Mouse (Mus musculus) 3T3-L1 (cell line): ENCODE measurements around the gene Hdgfl1.

ENCODE experiments used
- DNase-seq: peaks from one replicate; pipeline ENCODE4 v3.0.0-alpha.2; 2015; ENCODE audit warnings: low read depth, low spot score

Hdgfl1 gene

GRCm38 (mm10) chr13:26769955-26770354 is at the start of gene Hdgfl1:
Gene Hdgfl1 (minus strand): TSS chr13:26770165.
- no peak for DNase-seq

- no peak for DNase-seq
These were observed 25.5 kb upstream of the Hdgfl1 start for GRCm38 (mm10) chr13:26795460-26795859.

GRCm38 (mm10) chr13:26769424-26769823 is 541 bp downstream of the Hdgfl1 start:
- DNase-seq = no peak

- no peak for DNase-seq
These were observed 7.8 kb downstream of the Hdgfl1 start for GRCm38 (mm10) chr13:26761966-26762803.

- no peak for DNase-seq
These were observed 17.1 kb downstream of the Hdgfl1 start for GRCm38 (mm10) chr13:26752863-26753262.

GRCm38 (mm10) chr13:26752414-26752813 is 17.6 kb downstream of the Hdgfl1 start:
- no peak for DNase-seq

GRCm38 (mm10) chr13:26745760-26746457 is 24.1 kb downstream of the Hdgfl1 start:
- no peak for DNase-seq

GRCm38 (mm10) chr13:26745059-26745759 is 24.8 kb downstream of the Hdgfl1 start:
- DNase-seq = no peak

- no peak for DNase-seq
These were observed 25.9 kb downstream of the Hdgfl1 start for GRCm38 (mm10) chr13:26744068-26744467.

- no peak for DNase-seq
These were observed 35.0 kb downstream of the Hdgfl1 start for GRCm38 (mm10) chr13:26734981-26735380.

- no peak for DNase-seq
These were observed 45.7 kb downstream of the Hdgfl1 start for GRCm38 (mm10) chr13:26724250-26724649.

- DNase-seq = no peak
These were observed 48.6 kb downstream of the Hdgfl1 start for GRCm38 (mm10) chr13:26721333-26721732.

GRCm38 (mm10) chr13:26720917-26721316 is 49.0 kb downstream of the Hdgfl1 start:
- DNase-seq = no peak

- DNase-seq = no peak
These were observed 50.7 kb downstream of the Hdgfl1 start for GRCm38 (mm10) chr13:26719146-26719715.
